Mouse (Mus musculus): Measurements from ENCODE around the gene Cmklr1. TPM values are rescaled to one million over a fixed set of nuclear protein-coding genes. Genes with fewer than 3 reads are reported as not detected.

Gene Cmklr1
- polyA plus RNA-seq, 1 experiment from 2014 or later, result 21.4 TPM

GRCm38 (mm10) chr5:113611771-113612233 is 38.4 kb downstream of the Cmklr1 start:
- 34% methylated on average over 12 of the region's 12 CpGs for WGBS
- H3K36me3 ChIP-seq, result peaks cover 7% of the 10 kb centered on the region; the same call in 1 of the 2 replicates
- H3K9me3 ChIP-seq, result no peaks in the 10 kb centered on the region
- H3K27me3 ChIP-seq, result no peaks in the 10 kb centered on the region
- peaks cover 50% of the 10 kb centered on the region for H3K4me1 ChIP-seq
- no peak overlapping the region for H3K4me3 ChIP-seq
- no peak overlapping the region for H3K4me2 ChIP-seq
- H3K9ac ChIP-seq, result no peak overlapping the region
- H3K27ac ChIP-seq, result peak overlapping the region; percentile 85
- ATAC-seq (ENCODE audit: borderline replicate concordance, extremely low read depth, low FRiP score, low TSS enrichment), result peak; percentile 87

- no peaks in the 10 kb centered on the region for H3K9me3 ChIP-seq
- no peak overlapping the region for H3K9ac ChIP-seq
- no peaks in the 10 kb centered on the region for H3K27me3 ChIP-seq
- no peak for ATAC-seq (ENCODE audit: borderline replicate concordance, extremely low read depth, low FRiP score, low TSS enrichment)
- H3K4me3 ChIP-seq, result no peak overlapping the region
- 61% methylated on average over 6 of the region's 6 CpGs for WGBS
- H3K36me3 ChIP-seq, result peaks cover 7% of the 10 kb centered on the region; the same call in 1 of the 2 replicates
- H3K4me2 ChIP-seq, result no peak overlapping the region
- peak overlapping the region; percentile 85 for H3K27ac ChIP-seq
- peaks cover 54% of the 10 kb centered on the region for H3K4me1 ChIP-seq
Measured at GRCm38 (mm10) chr5:113611131-113611530, 39.1 kb downstream of the Cmklr1 start.

- H3K4me2 ChIP-seq, result no peak overlapping the region
- WGBS, result 62% methylated on average over 6 of the region's 6 CpGs
- H3K27ac ChIP-seq, result peak overlapping the region; percentile 85; the same call in 1 of the 2 replicates
- H3K4me1 ChIP-seq, result peaks cover 54% of the 10 kb centered on the region
- H3K9ac ChIP-seq, result no peak overlapping the region
- ATAC-seq (ENCODE audit: borderline replicate concordance, extremely low read depth, low FRiP score, low TSS enrichment), result no peak
- no peak overlapping the region for H3K4me3 ChIP-seq
- no peaks in the 10 kb centered on the region for H3K27me3 ChIP-seq
- peaks cover 2% of the 10 kb centered on the region; the same call in 1 of the 2 replicates for H3K36me3 ChIP-seq
- H3K9me3 ChIP-seq, result no peaks in the 10 kb centered on the region
Measured at GRCm38 (mm10) chr5:113610490-113610889, 39.7 kb downstream of the Cmklr1 start.

GRCm38 (mm10) chr5:113609891-113610290 is 40.3 kb downstream of the Cmklr1 start:
- H3K4me3 ChIP-seq, result no peak overlapping the region
- H3K9ac ChIP-seq, result no peak overlapping the region
- ATAC-seq (ENCODE audit: borderline replicate concordance, extremely low read depth, low FRiP score, low TSS enrichment), result no peak
- H3K9me3 ChIP-seq, result no peaks in the 10 kb centered on the region
- no peaks in the 10 kb centered on the region for H3K27me3 ChIP-seq
- 0 out of 2 replicates have a peak overlapping the region, but pooled peaks have one; percentile 85 for H3K27ac ChIP-seq
- H3K4me2 ChIP-seq, result no peak overlapping the region
- 65% methylated on average over 5 of the region's 5 CpGs for WGBS
- H3K36me3 ChIP-seq, result no peaks in the 10 kb centered on the region
- H3K4me1 ChIP-seq, result peaks cover 58% of the 10 kb centered on the region

GRCm38 (mm10) chr5:113608511-113608910 is 41.7 kb downstream of the Cmklr1 start:
- 72% methylated on average over 8 of the region's 8 CpGs for WGBS
- H3K36me3 ChIP-seq, result no peaks in the 10 kb centered on the region
- no peak overlapping the region for H3K4me2 ChIP-seq
- peak overlapping the region; percentile 84 for H3K27ac ChIP-seq
- peaks cover 58% of the 10 kb centered on the region for H3K4me1 ChIP-seq
- no peak overlapping the region for H3K9ac ChIP-seq
- no peaks in the 10 kb centered on the region for H3K27me3 ChIP-seq
- H3K9me3 ChIP-seq, result no peaks in the 10 kb centered on the region
- no peak overlapping the region for H3K4me3 ChIP-seq
- ATAC-seq (ENCODE audit: borderline replicate concordance, extremely low read depth, low FRiP score, low TSS enrichment), result no peak

GRCm38 (mm10) chr5:113607941-113608431 is 42.2 kb downstream of the Cmklr1 start:
- H3K36me3 ChIP-seq, result no peaks in the 10 kb centered on the region
- H3K4me1 ChIP-seq, result peaks cover 58% of the 10 kb centered on the region
- H3K4me2 ChIP-seq, result peak overlapping the region; percentile 22; the same call in 1 of the 2 replicates
- 21% methylated on average over 13 of the region's 13 CpGs for WGBS
- no peak overlapping the region for H3K9ac ChIP-seq
- H3K27ac ChIP-seq, result peak overlapping the region; percentile 84
- no peaks in the 10 kb centered on the region for H3K9me3 ChIP-seq
- no peak for ATAC-seq (ENCODE audit: borderline replicate concordance, extremely low read depth, low FRiP score, low TSS enrichment)
- no peaks in the 10 kb centered on the region for H3K27me3 ChIP-seq
- H3K4me3 ChIP-seq, result no peak overlapping the region

- ATAC-seq (ENCODE audit: borderline replicate concordance, extremely low read depth, low FRiP score, low TSS enrichment), result no peak
- H3K4me1 ChIP-seq, result peaks cover 53% of the 10 kb centered on the region
- no peaks in the 10 kb centered on the region for H3K36me3 ChIP-seq
- H3K27ac ChIP-seq, result peak overlapping the region; percentile 84
- no peak overlapping the region for H3K4me2 ChIP-seq
- H3K4me3 ChIP-seq, result no peak overlapping the region
- no peaks in the 10 kb centered on the region for H3K27me3 ChIP-seq
- H3K9me3 ChIP-seq, result no peaks in the 10 kb centered on the region
- H3K9ac ChIP-seq, result no peak overlapping the region
- 58% methylated on average over 8 of the region's 8 CpGs for WGBS
Measured at GRCm38 (mm10) chr5:113606961-113607785, 43.1 kb downstream of the Cmklr1 start.

GRCm38 (mm10) chr5:113606121-113606520 is 44.1 kb downstream of the Cmklr1 start:
- Histone ChIP-seq H3K36me3 (no peaks in the 10 kb centered on the region), H3K4me1 (peaks cover 47% of the 10 kb centered on the region), H3K9me3 (no peaks in the 10 kb centered on the region), H3K4me2 (no peak overlapping the region), H3K4me3 (no peak overlapping the region), H3K9ac (no peak overlapping the region), H3K27me3 (no peaks in the 10 kb centered on the region), H3K27ac (no peak overlapping the region; the same call in 1 of the 2 replicates)
- ATAC-seq (ENCODE audit: borderline replicate concordance, extremely low read depth, low FRiP score, low TSS enrichment), result no peak
- 33% methylated on average over 3 of the region's 3 CpGs for WGBS

- no peaks in the 10 kb centered on the region for H3K9me3 ChIP-seq
- H3K27ac ChIP-seq, result 0 out of 2 replicates have a peak overlapping the region, but pooled peaks have one; percentile 45
- no peak overlapping the region for H3K9ac ChIP-seq
- 39% methylated on average over 4 of the region's 4 CpGs for WGBS
- H3K27me3 ChIP-seq, result no peaks in the 10 kb centered on the region
- H3K4me2 ChIP-seq, result no peak overlapping the region
- peak; percentile 58 for ATAC-seq (ENCODE audit: borderline replicate concordance, extremely low read depth, low FRiP score, low TSS enrichment)
- peaks cover 35% of the 10 kb centered on the region for H3K4me1 ChIP-seq
- H3K4me3 ChIP-seq, result no peak overlapping the region
- no peaks in the 10 kb centered on the region for H3K36me3 ChIP-seq
Measured at GRCm38 (mm10) chr5:113604758-113605157, 45.5 kb downstream of the Cmklr1 start.

GRCm38 (mm10) chr5:113603471-113603870 is 46.8 kb downstream of the Cmklr1 start:
- Histone ChIP-seq H3K9ac (no peak overlapping the region), H3K36me3 (no peaks in the 10 kb centered on the region), H3K27ac (no peak overlapping the region), H3K4me1 (peaks cover 25% of the 10 kb centered on the region), H3K4me3 (no peak overlapping the region), H3K9me3 (no peaks in the 10 kb centered on the region), H3K4me2 (no peak overlapping the region), H3K27me3 (no peaks in the 10 kb centered on the region)
- WGBS, result 73% methylated on average over 9 of the region's 9 CpGs
- no peak for ATAC-seq (ENCODE audit: borderline replicate concordance, extremely low read depth, low FRiP score, low TSS enrichment)

- no peak for ATAC-seq (ENCODE audit: borderline replicate concordance, extremely low read depth, low FRiP score, low TSS enrichment)
- H3K27ac ChIP-seq, result no peak overlapping the region
- H3K4me2 ChIP-seq, result no peak overlapping the region
- WGBS, result 85% methylated on average over 4 of the region's 4 CpGs
- H3K36me3 ChIP-seq, result no peaks in the 10 kb centered on the region
- no peaks in the 10 kb centered on the region for H3K27me3 ChIP-seq
- H3K9me3 ChIP-seq, result no peaks in the 10 kb centered on the region
- H3K4me1 ChIP-seq, result peaks cover 5% of the 10 kb centered on the region; the same call in 1 of the 2 replicates
- H3K4me3 ChIP-seq, result no peak overlapping the region
- no peak overlapping the region for H3K9ac ChIP-seq
Measured at GRCm38 (mm10) chr5:113600803-113601202, 49.4 kb downstream of the Cmklr1 start.

GRCm38 (mm10) chr5:113600181-113600580 is 50.0 kb downstream of the Cmklr1 start:
- H3K4me3 ChIP-seq, result no peak overlapping the region
- WGBS, result 64% methylated on average over 3 of the region's 3 CpGs

More at GRCm38 (mm10) chr5:113600181-113600580, 50.0 kb downstream of the Cmklr1 start:
- H3K9me3 ChIP-seq, result no peaks in the 10 kb centered on the region
- no peak overlapping the region for H3K27ac ChIP-seq
- H3K4me2 ChIP-seq, result no peak overlapping the region
- H3K9ac ChIP-seq, result no peak overlapping the region
- no peaks in the 10 kb centered on the region for H3K36me3 ChIP-seq
- H3K27me3 ChIP-seq, result no peaks in the 10 kb centered on the region
- ATAC-seq (ENCODE audit: borderline replicate concordance, extremely low read depth, low FRiP score, low TSS enrichment), result no peak
- peaks cover 2% of the 10 kb centered on the region; the same call in 1 of the 2 replicates for H3K4me1 ChIP-seq
